Mouse (Mus musculus): ENCODE measurements around the gene Ntng2.

The Ntng2 gene

DNA sequence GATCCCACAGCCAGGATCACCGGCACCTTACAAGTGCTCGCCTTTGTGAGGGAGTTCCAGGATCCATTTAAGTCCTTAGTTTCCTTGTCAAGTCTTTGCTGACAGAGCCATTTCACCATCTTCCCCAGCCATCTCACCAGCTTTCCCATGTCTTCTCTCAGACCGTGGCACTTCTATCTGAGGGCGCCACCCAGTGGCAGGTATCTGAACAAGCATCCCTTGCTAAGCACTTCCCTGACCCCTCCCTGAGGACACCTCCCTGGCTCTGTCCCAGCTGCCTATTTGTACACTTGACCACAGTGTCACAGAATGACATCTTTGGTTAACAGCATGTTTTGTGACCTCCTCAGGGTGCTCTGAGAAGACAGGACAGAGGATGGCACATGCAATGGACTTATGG lies 15.2 kb downstream of the Ntng2 start:
- DNase-seq (ENCODE audit: low read depth, low spot score) = peak; percentile 72

DNA sequence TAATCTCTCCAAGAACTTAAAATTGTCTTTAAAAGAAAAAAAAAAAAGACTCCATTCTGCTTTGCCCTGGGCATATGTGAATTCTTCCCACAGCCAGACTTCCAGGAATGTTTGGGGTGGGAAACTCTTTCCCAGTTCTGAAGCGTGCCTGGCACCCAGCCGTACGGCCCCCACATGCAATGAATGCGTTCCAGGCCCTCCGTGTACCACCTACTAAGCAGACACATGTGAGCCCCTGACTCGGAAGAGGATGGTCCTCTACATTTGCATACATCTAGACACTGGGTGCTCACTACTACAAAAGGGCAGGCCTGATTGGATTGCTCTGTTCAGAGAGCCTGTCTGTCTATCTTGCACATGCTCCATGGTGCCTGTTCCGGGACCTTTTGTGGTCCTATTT lies 17.0 kb downstream of the Ntng2 start:
- DNase-seq (ENCODE audit: low read depth, low spot score) = no peak

DNA sequence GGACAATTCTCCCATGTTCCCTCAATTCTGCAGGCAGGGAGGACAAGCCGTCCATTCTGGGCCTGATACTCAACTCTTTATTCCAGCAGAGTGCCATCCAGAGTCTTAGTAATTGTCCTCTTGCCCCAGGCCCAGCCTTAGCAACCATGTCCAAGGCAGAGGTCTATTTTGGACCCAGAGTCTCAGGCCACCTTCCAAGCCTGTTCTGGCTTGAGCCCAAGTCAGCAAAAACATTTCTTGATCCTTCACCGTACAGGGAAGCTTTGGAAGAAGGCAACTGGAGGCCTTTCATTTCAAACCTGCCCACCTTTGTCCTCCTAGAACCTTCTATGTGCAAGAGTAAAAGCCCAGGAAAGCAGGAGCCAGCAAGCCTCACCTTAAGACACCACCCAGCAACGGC lies 17.8 kb downstream of the Ntng2 start:
- DNase-seq (ENCODE audit: low read depth, low spot score) = no peak

DNA sequence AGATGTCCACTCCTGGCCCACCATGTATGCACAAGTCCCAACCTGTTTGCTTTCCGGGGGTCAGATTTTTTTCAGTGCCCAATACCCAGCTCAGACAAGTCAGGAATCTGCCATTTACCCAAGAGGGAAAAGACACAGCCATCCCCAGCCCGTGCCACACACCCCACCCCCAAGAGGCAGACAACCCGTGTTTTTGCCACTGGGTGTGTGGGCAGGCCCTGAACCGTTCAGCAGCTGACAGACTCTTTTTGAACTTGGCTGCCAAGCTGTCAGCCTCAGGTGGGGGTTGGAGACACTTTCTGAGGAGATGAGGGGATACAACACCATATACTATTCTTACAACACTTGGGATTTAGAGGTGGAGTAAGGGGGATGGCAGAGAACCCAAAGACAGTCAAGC lies 18.8 kb downstream of the Ntng2 start:
- no peak for DNase-seq (ENCODE audit: low read depth, low spot score)

DNA sequence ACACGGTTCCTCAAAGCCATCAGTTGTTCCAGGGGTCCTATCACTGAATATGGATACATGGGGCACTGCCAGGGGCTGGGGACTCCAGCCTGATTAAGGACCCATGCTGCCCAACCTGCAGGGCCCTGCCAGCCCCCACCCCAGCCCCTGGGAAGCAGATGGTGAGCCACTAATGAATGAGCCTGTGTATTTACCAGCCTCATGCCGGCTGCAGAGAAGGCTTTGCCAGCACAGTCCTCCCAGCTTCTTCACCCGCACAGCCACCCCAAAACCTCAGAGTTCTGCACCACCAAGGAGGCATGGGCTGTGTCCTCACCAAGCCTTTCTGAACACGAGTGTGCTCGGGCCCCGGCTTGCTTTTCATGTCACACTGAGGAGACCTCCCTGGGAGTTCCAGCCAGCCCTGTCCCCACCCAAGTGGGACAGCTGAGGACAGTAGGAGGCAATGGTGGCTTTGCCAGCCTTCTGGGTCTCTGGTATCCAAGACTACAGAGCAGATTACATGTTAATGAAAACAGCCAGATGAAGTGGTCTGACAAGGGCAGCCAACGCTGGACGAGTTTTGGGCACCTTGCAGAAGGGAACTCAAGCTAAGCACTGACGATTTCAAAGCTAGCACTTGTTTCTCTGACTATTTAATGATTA lies 22.5 kb downstream of the Ntng2 start:
- DNase-seq (ENCODE audit: low read depth, low spot score) = no peak

DNA sequence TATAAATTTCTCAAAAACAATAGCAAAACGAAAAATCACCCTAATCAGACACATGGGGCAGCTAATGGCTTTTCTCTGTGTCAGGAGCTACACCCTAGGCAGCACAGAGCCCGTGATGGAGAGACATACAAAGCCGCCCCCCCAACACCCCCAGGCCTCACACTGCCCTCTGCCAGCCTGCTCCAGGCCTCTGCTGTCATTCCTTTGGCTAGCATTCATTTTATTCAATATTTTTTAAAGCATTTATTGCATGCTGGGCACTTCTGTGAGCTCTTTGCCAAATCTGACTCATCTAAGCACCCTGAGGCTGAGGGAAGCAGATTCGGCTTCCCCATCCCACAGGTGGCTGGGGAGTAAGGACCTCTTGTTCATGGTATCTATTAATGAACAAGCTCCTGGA lies 26.1 kb downstream of the Ntng2 start:
- DNase-seq (ENCODE audit: low read depth, low spot score) = no peak

DNA sequence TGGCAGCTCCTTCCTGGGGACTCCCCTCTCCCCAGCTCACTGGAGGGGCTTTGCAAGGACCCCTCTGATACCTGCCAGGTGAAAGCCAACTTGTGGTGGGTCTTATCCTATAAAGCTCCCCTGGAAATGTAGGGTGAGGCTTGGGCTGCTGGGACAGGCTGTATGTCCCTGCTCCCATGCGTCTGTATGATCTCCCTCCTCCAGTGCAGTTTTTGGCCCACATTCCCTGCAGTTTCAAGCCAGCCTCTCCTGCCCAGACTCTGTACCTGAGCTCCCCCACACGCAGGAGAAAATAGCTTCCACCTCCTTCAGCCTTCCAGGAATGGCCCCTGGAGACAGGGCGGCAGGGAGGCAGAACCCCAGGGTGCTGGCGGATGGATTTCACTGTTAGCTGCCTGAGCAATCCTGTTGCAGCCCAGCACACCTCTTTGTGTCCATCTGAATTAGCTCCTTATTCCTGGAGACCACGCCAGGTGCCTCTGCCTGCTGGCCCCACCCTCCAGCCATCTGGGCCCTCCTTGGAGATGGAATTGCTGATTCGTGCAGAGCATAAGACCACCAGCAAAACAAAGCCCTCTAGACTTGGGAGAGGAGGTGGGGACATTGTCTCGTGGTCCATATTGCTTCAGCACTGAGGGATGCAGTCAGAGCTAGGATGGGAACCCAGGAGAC lies 29.1 kb downstream of the Ntng2 start:
- no peak for DNase-seq (ENCODE audit: low read depth, low spot score)

DNA sequence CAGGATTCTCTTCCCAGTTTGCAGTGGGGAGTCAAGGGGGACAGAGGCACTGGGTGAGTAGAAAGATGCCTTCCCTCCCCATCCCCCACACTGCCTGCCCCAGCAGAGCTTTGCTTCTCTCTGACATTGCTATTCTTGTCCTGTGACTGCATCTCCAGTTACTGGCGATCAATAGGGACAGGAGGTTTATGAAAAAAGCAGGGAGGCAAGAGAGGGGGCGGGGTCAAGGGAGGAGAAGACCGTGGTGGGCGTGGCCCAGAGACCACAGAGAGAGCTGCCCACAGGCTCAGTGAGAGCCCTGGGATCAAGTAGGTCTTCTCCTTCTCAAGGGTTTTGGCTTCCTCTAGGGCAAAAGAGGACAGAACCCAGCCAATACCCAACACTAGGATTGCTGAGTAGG lies 30.5 kb downstream of the Ntng2 start:
- DNase-seq (ENCODE audit: low read depth, low spot score) = peak; percentile 56

DNA sequence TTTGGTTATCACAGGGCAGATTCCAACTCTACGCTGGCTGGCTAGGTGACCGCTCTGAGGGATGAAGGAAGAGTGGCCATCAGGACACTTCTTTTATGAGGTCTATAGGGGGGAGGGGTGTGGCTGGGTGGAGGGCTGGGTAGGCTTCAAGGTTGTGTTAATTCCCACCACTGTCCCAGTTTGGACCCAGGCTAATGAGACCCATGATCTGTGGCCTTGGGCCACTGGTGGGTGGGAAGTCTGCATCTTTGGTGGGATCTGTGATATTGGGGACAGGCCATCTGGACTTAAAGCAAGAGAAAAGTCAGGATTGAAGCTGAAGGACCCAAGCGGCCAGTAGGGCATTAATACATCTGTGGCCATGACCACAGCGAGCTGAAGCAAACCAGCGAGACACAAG lies 34.0 kb downstream of the Ntng2 start:
- no peak for DNase-seq (ENCODE audit: low read depth, low spot score)

DNA sequence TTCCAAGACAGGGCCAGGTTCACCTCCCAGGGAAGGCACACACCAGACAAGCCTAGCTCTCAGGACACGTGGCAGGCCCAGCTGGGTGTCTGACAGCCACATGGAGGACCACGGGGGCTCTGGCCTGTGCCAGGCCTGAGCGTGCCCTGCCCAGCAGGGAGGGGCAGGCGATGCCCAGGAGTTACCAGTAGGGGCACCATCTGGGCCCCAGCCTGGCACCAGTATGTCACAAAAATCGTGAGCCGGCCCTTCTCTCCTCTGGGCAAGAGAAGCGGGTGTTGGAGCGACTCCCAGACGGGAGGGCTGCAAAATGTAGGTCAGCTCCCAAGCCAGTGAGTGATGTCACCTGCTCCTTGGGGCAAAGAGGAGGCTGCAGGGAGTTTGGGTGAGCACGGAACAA lies 34.9 kb downstream of the Ntng2 start:
- no peak for DNase-seq (ENCODE audit: low read depth, low spot score)

DNA sequence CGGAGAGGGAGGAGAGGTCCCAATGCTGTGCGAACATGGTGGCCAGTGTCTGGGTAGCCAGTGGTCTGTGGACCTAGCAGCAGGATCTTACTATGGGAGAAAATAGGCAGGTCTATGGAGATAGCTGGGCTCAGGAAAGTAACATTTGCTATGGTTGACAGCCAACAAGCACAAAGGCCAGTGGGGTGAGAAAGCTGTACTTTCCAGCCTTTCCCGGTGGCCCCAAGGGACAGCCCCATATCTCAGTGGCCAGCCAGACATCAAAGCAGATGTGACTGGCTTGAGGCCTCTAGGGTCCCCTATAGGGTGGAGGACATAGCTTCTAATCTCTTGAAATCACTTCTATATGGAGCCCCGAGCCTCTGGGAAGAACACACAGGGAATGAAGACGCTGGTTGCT lies 35.8 kb downstream of the Ntng2 start:
- DNase-seq (ENCODE audit: low read depth, low spot score) = no peak

DNA sequence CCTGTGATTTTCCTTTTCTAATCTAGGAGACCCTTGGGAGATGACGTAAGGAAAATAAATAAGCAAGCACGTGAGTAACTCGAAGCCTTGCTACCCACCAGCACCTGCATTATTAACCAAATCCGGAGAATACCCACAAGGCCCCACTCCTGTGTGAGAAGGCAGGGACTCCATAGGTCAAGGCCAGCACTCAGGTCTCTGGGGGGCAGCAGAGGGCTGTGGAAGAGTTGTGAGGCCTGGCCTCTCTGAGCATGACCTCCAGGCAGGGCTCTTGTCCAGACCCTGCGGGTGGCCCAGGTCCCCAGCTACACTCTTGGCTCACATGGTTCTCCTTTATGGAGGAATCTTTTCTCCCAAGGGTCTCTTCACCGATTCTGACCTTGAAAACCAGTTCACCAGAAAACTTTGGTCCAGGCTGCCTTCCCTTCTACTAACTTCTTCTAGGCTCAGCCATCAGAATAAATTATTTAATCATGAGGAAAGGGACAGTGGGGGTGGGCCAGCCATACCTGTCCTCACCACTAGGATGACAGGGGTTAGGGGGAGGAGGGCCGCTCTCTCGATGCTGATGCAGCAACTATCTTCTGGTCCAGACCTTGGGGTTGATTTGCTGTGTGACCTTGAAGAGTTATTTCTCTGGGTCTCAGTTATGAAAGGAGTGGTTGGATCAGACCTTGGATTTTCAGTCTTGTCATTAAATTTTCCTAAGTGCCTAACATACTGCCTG lies 36.4 kb downstream of the Ntng2 start:
- peak; percentile 54 for DNase-seq (ENCODE audit: low read depth, low spot score)

DNA sequence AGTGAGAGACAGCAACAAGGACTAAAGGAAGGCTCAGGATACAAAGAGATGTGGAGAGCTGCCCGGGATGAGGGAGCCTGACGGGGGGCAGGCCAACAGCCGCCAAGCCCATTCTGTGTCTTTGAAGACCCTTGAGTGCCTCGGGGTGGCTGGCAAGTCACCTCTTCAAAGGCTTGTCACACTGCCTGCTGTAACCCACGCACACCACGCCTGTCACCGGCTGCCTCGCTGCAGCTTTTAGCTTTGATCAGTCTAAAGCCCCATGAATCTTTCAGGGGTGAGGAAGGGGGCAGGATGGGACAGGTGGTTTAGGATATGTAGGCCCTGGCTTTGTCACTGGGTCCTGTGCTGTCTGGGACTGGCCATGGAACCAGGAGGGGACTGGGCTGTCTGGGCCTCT lies 46.6 kb downstream of the Ntng2 start:
- DNase-seq (ENCODE audit: low read depth, low spot score) = no peak

DNA sequence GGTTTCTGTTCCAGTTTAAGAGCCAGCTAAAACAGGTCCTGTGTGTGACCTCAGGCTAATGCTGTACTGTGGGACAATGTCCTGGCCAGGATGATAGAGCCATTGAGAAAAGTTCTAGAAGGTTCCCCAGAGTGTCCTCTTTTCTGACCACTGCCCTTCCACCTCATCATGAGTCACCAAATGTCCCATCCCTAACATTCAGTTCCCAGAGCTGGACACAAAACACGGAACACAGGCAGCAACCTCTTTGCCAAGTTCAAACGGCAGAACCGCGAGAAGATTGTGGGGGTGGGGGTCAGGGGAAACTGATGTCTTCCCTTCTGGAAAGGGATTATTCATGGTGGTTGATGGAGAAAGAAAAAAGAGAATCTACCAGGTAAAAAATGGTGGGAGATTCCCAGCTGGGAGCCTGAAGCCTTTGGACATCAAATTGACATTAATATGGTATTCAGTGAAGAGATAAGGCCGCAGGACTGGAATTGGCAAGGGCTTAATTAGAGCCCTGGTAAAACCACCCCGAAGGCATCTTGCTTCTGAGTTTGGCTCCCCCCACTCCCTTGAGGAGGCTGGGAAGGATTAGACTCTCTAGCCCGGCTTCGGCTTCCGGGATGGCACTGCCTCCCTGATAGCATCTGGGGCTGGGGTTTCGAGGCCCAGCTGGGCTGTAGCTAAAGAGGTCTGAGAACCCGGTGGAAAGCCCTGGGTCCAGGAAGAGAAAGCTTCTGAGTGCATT lies 51.4 kb downstream of the Ntng2 start:
- no peak for DNase-seq (ENCODE audit: low read depth, low spot score)

DNA sequence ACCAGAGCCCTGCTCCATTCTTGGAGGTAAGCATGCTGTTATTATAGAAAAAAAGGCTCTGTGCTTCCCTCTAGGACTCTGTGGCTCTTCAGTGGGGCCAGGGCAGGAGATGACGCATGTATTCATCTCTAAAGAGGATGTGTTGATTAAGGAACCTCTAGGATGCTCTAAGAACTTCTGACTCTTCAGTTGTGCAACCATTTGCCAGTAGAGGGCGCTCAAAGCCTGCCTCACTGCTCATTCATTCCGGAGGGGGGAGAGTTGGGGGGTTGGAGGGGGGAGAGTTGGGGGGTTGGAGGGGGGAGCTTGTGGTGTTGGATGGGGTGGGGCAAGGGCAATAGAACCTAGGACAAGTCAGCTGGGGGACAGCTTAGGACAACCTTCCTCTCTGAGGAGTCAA lies 52.9 kb downstream of the Ntng2 start:
- peak; percentile 48 for DNase-seq (ENCODE audit: low read depth, low spot score)

DNA sequence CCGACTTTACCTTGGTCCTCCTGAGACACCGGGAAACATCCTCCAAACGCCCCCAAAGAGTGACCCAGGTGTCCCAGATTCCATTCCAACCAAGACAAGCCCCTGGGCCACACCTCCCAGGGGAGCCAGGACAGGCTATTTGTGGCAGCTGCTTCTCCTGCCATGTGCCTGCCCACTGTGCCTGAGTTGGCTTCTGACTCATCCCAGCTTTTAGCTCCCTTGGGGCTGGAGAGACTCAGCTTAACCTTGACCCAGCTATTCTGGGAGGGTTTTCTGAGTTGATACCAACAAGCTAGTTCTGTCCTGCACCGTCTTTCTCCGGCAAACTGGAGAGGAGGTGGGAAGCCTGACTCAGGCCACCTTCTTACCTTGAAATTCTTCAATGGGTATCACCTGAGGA lies 54.4 kb downstream of the Ntng2 start:
- DNase-seq (ENCODE audit: low read depth, low spot score) = no peak

DNA sequence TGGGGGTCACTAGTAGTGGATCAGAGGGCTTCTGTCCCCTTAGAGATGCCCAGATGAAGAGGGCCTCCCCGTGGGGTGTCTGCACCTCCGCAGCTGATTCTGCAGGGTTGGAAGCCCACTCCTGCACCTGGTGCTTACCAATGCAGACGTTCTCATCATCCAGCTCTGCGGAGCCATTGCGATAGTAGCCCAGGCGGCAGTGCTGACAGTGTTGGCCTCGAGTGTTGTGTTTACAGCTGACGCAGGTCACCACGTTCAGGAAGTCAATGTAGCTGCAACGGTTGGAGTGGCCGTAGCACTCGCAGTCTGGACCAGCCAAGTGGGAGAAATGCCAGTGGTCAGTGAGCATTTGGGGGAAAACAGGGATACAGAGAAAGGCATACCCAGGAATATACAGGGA lies 56.0 kb downstream of the Ntng2 start:
- DNase-seq (ENCODE audit: low read depth, low spot score) = no peak

DNA sequence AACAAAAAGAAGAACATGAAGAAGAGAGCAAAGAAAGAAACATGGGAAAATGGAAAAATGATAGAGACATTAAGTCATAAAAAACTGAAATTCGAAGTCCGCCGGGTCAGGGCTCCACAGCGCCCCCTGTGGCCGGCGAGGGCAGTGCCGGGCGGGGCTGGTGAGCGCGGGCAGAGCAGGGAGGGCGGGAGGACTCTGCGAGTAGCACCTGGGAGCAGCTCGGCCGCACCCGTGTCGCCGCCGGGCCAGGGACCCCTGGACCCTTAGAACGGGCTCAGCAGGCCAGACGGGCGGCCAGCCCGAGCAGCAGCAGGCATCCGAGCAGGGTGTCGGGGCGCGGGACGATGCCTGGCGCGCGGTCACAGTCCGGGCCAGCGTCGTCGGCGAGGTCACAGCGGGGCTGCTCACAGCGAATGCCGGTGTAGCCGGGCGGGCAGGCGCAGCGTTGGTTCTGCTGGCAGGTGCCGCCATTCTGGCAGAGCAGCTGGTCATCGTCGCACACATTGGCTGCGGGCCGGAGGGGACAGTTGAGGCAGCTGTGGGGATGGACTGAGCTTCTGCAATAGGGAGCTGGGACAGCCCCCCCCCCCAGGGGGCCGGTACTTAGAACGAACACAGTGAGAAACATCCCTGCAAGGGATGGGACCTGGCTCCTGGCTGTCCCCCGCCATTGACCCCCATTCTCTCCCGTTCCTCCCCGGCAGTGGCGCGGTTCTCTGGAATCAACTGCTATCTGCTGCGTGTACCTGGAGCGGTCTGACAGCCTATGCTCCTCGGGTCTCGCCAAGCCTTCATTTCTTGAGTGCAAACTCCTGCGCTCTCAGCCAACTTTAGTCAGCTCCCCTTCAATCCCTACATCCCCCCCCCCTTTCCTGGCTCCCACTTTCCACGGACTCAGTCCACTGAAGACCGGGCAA lies 58.0 kb downstream of the Ntng2 start:
- DNase-seq (ENCODE audit: low read depth, low spot score) = peak; percentile 58

DNA sequence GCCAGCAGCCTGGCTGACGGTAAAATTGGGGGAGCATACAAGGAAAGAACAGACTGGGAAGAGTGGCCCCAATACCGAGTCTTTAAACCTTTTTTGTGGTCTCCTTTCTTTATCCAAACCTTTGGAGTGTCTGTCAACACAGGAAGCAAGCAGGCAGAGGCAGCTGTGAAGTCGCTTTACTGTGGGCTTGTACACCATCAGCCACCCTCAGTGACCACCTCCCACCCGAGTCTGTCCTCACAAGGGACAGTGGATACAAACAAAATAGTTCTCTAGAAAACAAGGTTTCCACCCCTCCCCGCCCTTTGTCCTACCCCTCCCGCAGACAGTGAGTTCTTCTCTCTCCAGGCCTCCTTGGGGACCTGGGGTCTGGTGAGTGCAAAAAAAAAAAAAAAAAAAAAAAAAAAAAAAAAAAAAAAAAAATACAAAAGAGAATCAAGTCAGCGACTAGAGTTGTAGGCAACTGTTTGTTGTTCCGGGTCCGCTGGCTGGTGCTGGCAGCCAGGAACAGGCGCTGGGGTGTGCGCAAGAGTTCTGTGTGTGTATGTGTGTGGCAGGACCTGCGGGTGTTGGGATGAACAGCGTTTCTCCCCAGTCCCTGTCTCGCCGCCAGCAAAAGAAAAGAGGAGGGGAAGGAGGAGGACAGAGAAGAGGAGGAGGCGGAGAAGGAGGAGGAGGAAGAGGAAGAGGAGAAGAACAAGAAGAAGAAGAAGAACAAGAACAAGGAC lies 58.8 kb downstream of the Ntng2 start:
- DNase-seq (ENCODE audit: low read depth, low spot score) = peak; percentile 38

DNA sequence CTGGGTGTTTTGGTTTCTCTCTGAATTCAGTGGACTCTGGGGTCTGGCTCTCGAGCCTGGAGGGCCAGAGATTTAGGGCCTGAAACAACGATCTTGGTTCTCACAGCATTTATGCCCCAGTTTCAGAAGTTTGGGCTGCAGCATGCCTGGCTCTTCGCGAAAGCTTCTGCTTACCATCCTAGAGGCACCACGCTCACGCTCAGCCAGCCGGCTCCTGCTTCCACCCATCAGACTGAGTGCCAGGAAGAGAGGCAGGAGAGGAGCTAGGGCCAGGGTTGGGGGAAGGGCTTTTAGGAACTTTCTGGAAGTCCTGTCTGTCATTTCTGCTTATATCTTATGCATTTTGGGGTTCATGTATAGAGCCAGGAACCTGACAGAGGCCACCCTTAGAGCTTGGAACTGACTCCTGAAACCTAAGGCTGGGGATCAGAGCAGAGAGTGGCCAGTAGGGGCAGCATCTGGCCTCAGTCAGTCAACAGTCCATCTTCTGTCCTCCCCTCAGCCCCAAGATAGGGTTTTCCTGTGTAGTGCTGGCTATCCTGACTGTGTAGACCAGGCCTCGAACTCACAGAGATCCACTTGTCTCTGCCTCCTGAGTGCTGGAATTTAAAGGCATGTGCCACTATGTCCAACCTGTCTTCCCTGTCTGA lies 60.1 kb downstream of the Ntng2 start:
- DNase-seq (ENCODE audit: low read depth, low spot score) = no peak
